Comparison of ENCODE assay signal across 8 mouse cellular contexts in the genomic region with DNA sequence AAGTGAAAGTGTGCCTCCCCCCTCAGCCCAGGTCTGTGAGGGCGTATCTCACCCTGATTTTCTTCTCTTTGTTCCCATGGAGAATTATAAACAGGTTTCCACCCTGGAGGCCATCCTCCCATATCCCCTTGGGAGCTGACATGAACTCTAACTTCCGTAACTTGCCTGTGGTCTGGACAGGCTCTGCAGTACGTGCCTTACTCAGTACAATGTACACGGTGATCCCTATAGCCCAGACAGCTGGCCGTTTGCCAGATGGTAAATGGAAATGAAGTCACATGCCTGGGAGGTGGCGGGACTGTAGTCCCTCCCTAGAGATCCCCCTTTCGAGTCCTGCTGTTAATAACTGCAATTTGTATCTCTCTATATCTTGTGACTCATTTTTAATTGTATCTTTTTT. TPM values are rescaled to one million over a fixed set of nuclear protein-coding genes. Genes with fewer than 3 reads are reported as not detected.
A peak's percentile ranks its signal among the peaks of the same experiment; 100 is the strongest.
DNase-seq lines count a peak whose midpoint lies in the region; ATAC-seq lines count a peak whose summit lies in the region.

No protein-coding gene starts in this region.

- WGBS in hindbrain, embryonic 11.5 days: 7% methylated on average over 7 of the region's 7 CpGs
- 38% methylated on average over 7 of the region's 7 CpGs for WGBS in liver, embryonic 11.5 days
- WGBS in midbrain, embryonic 16.5 days: 6% methylated on average over 7 of the region's 7 CpGs

- peak; percentile 55 for DNase-seq in testis, postnatal 10 days (ENCODE audit: low spot score)
- no peak for DNase-seq in testis, postnatal 14 days (ENCODE audit: low spot score)
- DNase-seq in hindbrain, embryonic 11.5 days (ENCODE audit: low spot score): peak; percentile 80
- DNase-seq in liver, embryonic 11.5 days (ENCODE audit: low spot score): peak; percentile 52
- no peak for DNase-seq in frontal cortex, postnatal 36 days (ENCODE audit: low spot score in 2 of 2)
- DNase-seq in cerebellum, adult 9-10 months: no peak

- H3K27ac ChIP-seq in hindbrain, embryonic 11.5 days (ENCODE audit: low read depth, low read length): 0 out of 2 replicates have a peak overlapping the region, but pooled peaks have one; percentile 42
- peak overlapping the region; percentile 80 for H3K27ac ChIP-seq in liver, embryonic 11.5 days (ENCODE audit: low read depth, low read length)
- H3K27ac ChIP-seq in midbrain, embryonic 16.5 days (ENCODE audit: low read length): no peak overlapping the region; the same call in 1 of the 2 replicates

- ATAC-seq in erythroid progenitor cell, adult 5-6 weeks (replicated peaks; ENCODE audit: low FRiP score, poor library complexity, severe bottlenecking): peak; percentile 63
- ATAC-seq in hindbrain, embryonic 11.5 days (ENCODE audit: low FRiP score): peak; percentile 87
- peak; percentile 21; the same call in 1 of the 2 replicates for ATAC-seq in liver, embryonic 11.5 days (replicated peaks; ENCODE audit: low FRiP score)
- peak; percentile 69; the same call in 1 of the 2 replicates for ATAC-seq in midbrain, embryonic 16.5 days

- no peak overlapping the region for H3K9ac ChIP-seq in hindbrain, embryonic 11.5 days (ENCODE audit: low read depth, low read length)
- peak overlapping the region; percentile 42; the same call in 1 of the 2 replicates for H3K9ac ChIP-seq in liver, embryonic 11.5 days (ENCODE audit: low read depth, low read length)
- H3K9ac ChIP-seq in midbrain, embryonic 16.5 days (ENCODE audit: low read depth, low read length): no peak overlapping the region

- H3K4me1 ChIP-seq in hindbrain, embryonic 11.5 days (replicated peaks; ENCODE audit: control insufficient read depth, insufficient read depth, low read length): peaks cover 7% of the 10 kb centered on the region
- H3K4me1 ChIP-seq in liver, embryonic 11.5 days (replicated peaks; ENCODE audit: control insufficient read depth, insufficient read depth, low read length): peaks cover 82% of the 10 kb centered on the region
- H3K4me1 ChIP-seq in midbrain, embryonic 16.5 days (ENCODE audit: control insufficient read depth, insufficient read depth, low read length): peaks cover 12% of the 10 kb centered on the region

- H3K27me3 ChIP-seq in hindbrain, embryonic 11.5 days (ENCODE audit: control insufficient read depth, insufficient read depth, low read length): no peaks in the 10 kb centered on the region
- no peaks in the 10 kb centered on the region for H3K27me3 ChIP-seq in liver, embryonic 11.5 days (replicated peaks; ENCODE audit: control insufficient read depth, insufficient read depth, low read length)
- H3K27me3 ChIP-seq in midbrain, embryonic 16.5 days (ENCODE audit: control insufficient read depth, insufficient read depth, low read depth, low read length): no peaks in the 10 kb centered on the region

- H3K36me3 ChIP-seq in hindbrain, embryonic 11.5 days (ENCODE audit: control insufficient read depth, insufficient read depth, low read length): no peaks in the 10 kb centered on the region
- no peaks in the 10 kb centered on the region for H3K36me3 ChIP-seq in liver, embryonic 11.5 days (ENCODE audit: control insufficient read depth, insufficient read depth, low read length)
- H3K36me3 ChIP-seq in midbrain, embryonic 16.5 days (ENCODE audit: control insufficient read depth, insufficient read depth, low read length): no peaks in the 10 kb centered on the region

- no peaks in the 10 kb centered on the region for H3K9me3 ChIP-seq in hindbrain, embryonic 11.5 days (ENCODE audit: control insufficient read depth, low read length)
- H3K9me3 ChIP-seq in liver, embryonic 11.5 days (ENCODE audit: control insufficient read depth, low read length): no peaks in the 10 kb centered on the region
- H3K9me3 ChIP-seq in midbrain, embryonic 16.5 days (replicated peaks; ENCODE audit: control insufficient read depth, low read length, poor library complexity, severe bottlenecking): no peaks in the 10 kb centered on the region

- H3K4me3 ChIP-seq in hindbrain, embryonic 11.5 days (ENCODE audit: low read depth, low read length): no peak overlapping the region
- no peak overlapping the region for H3K4me3 ChIP-seq in liver, embryonic 11.5 days (ENCODE audit: low read depth, low read length)
- no peak overlapping the region for H3K4me3 ChIP-seq in midbrain, embryonic 16.5 days (ENCODE audit: low read depth, low read length)

- H3K4me2 ChIP-seq in hindbrain, embryonic 11.5 days (replicated peaks; ENCODE audit: low read depth, low read length): no peak overlapping the region
- peak overlapping the region; percentile 43 for H3K4me2 ChIP-seq in liver, embryonic 11.5 days
- peak overlapping the region; percentile 9; the same call in 1 of the 2 replicates for H3K4me2 ChIP-seq in midbrain, embryonic 16.5 days (ENCODE audit: low read length)

RNA-seq across cellular contexts. Expression of a gene that starts 22.5 kb away (rescaled TPM):
- 35.6 and 62.3 TPM in 2 replicates for total RNA-seq in erythroid progenitor cell, adult 5-6 weeks (2015; ENCODE audit: low replicate concordance)
- total RNA-seq in erythroid progenitor cell, adult 5-6 weeks (2017; ENCODE audit: low replicate concordance): 80.2 and 225 TPM in 2 replicates
- polyA plus RNA-seq in hindbrain, embryonic 11.5 days (2014; fragmentation: Nextera tagmentation; extraction: Ambion mirVana): 8.5 and 10.2 TPM in 2 replicates
- 21.2 and 23.2 TPM in 2 replicates for polyA plus RNA-seq in liver, embryonic 11.5 days (2014; fragmentation: Nextera tagmentation; extraction: Ambion mirVana)
- polyA plus RNA-seq in midbrain, embryonic 16.5 days (2015; fragmentation: Nextera tagmentation; extraction: Ambion mirVana): 33.5 and 35.4 TPM in 2 replicates

RNA-seq across cellular contexts. Expression of a gene that starts 52.4 kb away (rescaled TPM):
- 0.42 and 1.4 TPM in 2 replicates for total RNA-seq in erythroid progenitor cell, adult 5-6 weeks (2015; ENCODE audit: low replicate concordance)
- total RNA-seq in erythroid progenitor cell, adult 5-6 weeks (2017; ENCODE audit: low replicate concordance): 2.3 and 3.0 TPM in 2 replicates
- 16.4 and 17.1 TPM in 2 replicates for polyA plus RNA-seq in hindbrain, embryonic 11.5 days (2014; fragmentation: Nextera tagmentation; extraction: Ambion mirVana)
- polyA plus RNA-seq in liver, embryonic 11.5 days (2014; fragmentation: Nextera tagmentation; extraction: Ambion mirVana): 30.0 and 31.3 TPM in 2 replicates
- polyA plus RNA-seq in midbrain, embryonic 16.5 days (2015; fragmentation: Nextera tagmentation; extraction: Ambion mirVana): 27.0 and 27.7 TPM in 2 replicates

RNA-seq across cellular contexts. Expression of a gene that starts 52.9 kb away (rescaled TPM):
- not detected in 2 replicates for total RNA-seq in erythroid progenitor cell, adult 5-6 weeks (2015; ENCODE audit: low replicate concordance)
- total RNA-seq in erythroid progenitor cell, adult 5-6 weeks (2017; ENCODE audit: low replicate concordance): not detected in 2 replicates
- not detected in 2 replicates for polyA plus RNA-seq in hindbrain, embryonic 11.5 days (2014; fragmentation: Nextera tagmentation; extraction: Ambion mirVana)
- not detected in 2 replicates for polyA plus RNA-seq in liver, embryonic 11.5 days (2014; fragmentation: Nextera tagmentation; extraction: Ambion mirVana)
- polyA plus RNA-seq in midbrain, embryonic 16.5 days (2015; fragmentation: Nextera tagmentation; extraction: Ambion mirVana): 0.14 TPM in 1 of 2 replicates, not detected in the other

Comparison
In these comparisons a context has a peak if more than half of its experiments do, and no peak if none do; other contexts are left out.
1. DNase-seq: peak in testis, postnatal 10 days (single experiment), hindbrain, embryonic 11.5 days (single experiment) and liver, embryonic 11.5 days (single experiment); none in testis, postnatal 14 days (single experiment), frontal cortex, postnatal 36 days (0 of 2) and cerebellum, adult 9-10 months (single experiment).
2. ATAC-seq: peak in every context shown above with its lines; median percentile 87 in hindbrain, embryonic 11.5 days; 69 in midbrain, embryonic 16.5 days; 63 in erythroid progenitor cell, adult 5-6 weeks; 21 in liver, embryonic 11.5 days.